Mouse (Mus musculus) yolk sac, embryonic 10.5 days (tissue): Measurements from ENCODE around the gene Hist1h2bc.
A peak's percentile ranks its signal among the peaks of the same experiment; 100 is the strongest.

Experiments
- DNase-seq: peaks from one replicate; pipeline ENCODE4 v3.0.0-alpha.2; 2017; ENCODE audit warnings: low spot score

Hist1h2bc gene

GRCm38 (mm10) chr13:23683755-23684281 lies at the start of gene Hist1h2bc, which contains the start of gene Hist1h2ac:
Hist1h2bc (plus strand) TSS chr13:23684199.
Hist1h2ac (minus strand) TSS chr13:23683948.
- DNase-seq, result peak; percentile 95

- no peak for DNase-seq
Observed at GRCm38 (mm10) chr13:23659636-23660366, 24.2 kb upstream of the Hist1h2bc start.

- no peak for DNase-seq
Observed at GRCm38 (mm10) chr13:23662536-23662935, 21.5 kb upstream of the Hist1h2bc start.

GRCm38 (mm10) chr13:23681990-23682582 lies 1.9 kb upstream of the Hist1h2bc start:
- DNase-seq, result peak; percentile 17

DNA sequence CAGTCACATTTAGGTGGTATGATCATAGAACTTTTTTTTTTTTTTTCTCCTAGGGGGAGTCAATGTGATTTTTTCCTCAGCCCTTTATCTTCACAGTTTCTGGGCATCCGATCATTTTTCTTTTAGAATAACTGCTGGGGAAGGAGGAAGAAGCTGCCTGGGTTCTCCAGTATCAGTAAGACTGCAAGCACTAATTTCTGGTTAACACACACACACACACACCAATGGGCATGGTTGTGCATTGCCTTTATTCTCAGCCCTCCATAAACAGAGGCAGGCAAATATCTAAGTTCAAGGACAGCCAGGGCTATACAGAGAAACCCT lies 1.4 kb upstream of the Hist1h2bc start:
- no peak for DNase-seq

- DNase-seq, result peak; percentile 42
Observed at GRCm38 (mm10) chr13:23682947-23683754, 848 bp upstream of the Hist1h2bc start.

DNA sequence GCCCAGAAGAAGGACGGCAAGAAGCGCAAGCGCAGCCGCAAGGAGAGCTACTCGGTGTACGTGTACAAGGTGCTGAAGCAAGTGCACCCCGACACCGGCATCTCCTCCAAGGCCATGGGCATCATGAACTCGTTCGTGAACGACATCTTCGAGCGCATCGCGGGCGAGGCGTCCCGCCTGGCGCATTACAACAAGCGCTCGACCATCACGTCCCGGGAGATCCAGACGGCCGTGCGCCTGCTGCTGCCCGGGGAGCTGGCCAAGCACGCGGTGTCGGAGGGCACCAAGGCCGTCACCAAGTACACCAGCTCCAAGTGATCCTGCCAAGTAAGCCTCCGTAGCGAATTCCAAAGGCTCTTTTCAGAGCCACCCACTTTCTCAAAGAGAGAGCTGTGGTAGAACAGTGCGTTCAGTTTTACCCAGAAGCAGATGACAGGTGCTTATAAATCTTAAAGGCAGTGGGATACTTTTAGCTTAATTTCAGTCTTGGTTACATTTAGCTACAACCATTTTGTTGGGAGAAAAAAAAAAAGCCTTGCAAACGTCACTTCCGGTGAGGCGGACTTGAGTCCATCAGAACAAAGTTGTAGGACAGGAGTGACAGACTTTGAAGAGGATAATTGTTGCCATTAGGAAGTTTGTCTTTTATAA lies 421 bp downstream of the Hist1h2bc start:
- DNase-seq, result peak; percentile 79

DNA sequence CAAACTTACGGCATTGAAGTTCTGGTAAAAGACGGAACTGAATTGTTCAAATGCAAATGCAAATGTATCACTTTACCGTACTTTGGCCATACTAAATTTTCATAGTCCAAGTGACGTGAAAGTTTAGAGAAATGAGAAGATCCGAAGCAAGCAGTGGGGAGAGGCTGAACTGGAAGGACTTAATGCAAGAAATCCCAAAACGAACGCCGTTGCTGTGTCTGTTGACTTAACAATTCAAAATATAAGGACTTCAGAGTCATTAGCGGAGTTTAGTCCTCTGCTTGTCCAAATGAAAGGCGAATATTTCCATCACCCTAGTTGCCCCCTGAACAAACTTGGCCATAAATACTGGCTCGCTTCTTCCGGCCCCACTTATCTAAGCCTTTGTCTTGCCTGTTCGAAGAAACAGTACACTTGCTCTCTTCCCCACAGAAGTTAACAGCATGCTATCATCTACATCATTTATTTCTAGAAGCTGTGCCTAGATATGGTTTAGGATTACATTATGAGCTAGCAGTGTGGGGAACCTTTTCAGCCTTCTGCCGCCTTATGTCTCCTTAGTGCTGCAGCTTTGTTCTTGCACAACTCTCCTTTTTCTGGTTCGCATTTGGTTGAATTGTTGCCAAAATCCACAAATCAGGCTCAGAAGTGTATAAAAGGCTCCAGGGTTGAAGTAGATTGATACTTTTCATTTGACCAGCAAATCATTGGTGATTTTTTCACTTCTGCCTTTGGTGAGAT lies 1.3 kb downstream of the Hist1h2bc start:
- DNase-seq, result peak; percentile 71

- no peak for DNase-seq
Observed at GRCm38 (mm10) chr13:23685966-23686365, 2.0 kb downstream of the Hist1h2bc start.

GRCm38 (mm10) chr13:23687181-23687580 lies 3.2 kb downstream of the Hist1h2bc start:
- DNase-seq, result no peak

DNA sequence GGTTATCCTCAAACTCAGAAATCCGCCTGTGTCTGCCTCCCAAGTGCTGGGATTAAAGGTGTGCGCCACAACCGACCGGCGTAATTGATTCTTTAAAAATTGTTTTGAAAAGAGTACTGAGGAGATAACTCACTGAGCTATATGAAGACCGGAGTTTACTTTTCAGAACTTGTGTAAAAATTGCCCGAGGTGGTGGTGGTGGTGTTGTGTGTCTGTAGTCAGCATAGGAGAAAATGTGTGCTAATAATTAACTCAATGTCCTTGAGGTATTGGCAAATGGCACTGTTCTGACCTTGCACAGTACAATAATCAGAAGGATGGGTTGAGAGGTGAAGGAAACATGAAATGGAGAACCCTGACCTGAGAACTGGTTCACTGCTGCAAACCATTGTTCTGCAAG lies 3.9 kb downstream of the Hist1h2bc start:
- peak; percentile 21 for DNase-seq

GRCm38 (mm10) chr13:23688956-23689355 lies 5.0 kb downstream of the Hist1h2bc start:
- no peak for DNase-seq

- no peak for DNase-seq
Observed at GRCm38 (mm10) chr13:23689459-23689858, 5.5 kb downstream of the Hist1h2bc start.

GRCm38 (mm10) chr13:23693856-23694440 lies 9.9 kb downstream of the Hist1h2bc start:
- DNase-seq, result no peak

DNA sequence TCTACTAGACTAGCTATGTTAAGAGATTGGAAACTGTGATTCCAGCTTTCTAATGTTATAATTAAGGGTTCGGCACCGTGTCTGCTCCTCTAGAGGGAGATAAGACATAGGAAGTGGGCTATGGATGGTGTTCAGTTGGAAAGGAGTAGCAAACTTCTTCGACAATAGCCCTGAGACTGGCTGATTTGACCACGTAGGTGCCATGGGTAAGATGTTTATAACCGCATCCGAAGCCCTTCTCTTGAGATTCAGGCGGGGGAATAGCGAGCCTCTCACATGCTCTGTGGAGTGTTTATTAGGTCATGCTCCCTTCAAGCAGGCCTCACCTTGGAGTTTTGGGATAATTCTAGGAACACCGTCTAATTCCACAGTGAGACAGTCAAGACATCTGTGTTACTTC lies 11.0 kb downstream of the Hist1h2bc start:
- DNase-seq, result peak; percentile 0

DNA sequence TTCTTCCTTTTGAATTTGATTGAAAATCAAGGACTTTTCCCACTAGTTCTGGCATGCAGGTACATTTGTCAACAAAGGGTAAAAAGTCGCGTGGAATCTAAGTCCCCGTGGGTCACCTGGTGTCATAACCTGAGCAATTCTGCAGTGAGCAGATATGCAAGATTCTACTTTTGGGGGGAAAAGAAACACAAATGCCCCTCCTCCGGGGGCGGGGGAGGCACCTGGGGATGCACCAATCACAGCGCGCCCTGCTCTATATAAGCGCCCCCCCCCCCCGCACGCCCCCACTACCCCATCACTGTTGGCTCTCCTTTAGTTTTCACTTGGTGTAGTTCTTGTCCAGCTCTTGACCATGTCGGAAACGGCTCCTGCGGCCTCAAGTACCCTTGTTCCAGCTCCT lies 11.5 kb downstream of the Hist1h2bc start, which contains the start of gene Hist1h1t:
Gene Hist1h1t (plus strand): TSS at position 301 of the 400 bp plus-strand sequence.
- no peak for DNase-seq

- peak; percentile 16 for DNase-seq
Observed at GRCm38 (mm10) chr13:23696061-23696474, 12.1 kb downstream of the Hist1h2bc start.

DNA sequence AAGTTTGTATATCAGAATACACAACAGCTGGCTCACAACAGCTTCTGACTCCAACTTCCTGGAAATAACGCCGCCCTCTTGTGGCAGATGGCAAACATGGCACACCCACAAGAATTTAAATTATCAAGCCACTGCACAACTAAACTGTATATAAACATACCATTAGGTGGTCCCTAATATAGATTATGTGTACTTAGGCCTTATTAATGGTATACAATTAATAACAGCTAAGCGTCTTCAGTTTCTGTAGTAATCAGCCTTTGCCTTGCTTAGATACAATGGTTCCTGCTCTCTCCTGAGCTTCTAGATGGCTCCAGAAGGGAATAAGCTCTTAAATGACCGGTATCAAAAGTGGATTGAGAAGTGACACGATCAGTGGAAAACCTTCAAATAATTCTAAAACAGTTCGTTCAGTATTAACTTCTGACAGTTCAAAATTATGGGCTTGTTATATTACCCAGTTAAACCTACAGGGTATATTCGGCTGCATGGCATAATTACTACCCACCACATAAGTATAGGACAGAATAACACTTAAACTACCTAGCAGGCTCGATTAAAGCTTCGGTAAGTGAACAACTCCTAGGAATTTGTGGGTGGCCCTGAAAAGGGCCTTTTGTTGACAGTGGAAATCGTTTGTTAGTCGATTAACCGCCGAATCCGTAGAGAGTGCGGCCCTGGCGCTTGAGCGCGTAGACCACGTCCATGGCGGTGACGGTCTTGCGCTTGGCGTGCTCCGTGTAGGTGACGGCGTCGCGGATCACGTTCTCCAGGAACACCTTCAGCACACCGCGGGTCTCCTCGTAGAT lies 13.7 kb downstream of the Hist1h2bc start:
- DNase-seq, result peak; percentile 73

DNA sequence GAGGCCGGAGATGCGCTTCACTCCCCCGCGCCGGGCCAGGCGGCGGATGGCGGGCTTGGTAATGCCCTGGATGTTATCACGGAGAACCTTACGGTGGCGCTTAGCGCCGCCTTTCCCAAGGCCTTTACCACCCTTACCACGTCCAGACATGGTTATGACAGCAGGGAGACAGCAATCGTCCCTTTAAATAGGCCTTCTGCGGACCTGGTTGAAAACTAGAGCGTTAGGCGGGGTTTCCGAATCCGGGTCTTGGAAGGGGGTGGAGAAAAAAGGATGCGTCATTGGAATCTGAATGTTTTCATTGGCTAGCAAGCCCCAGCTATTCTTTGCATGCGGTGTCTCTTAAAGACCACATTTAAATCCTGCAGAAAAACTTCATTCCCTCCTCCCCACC lies 14.3 kb downstream of the Hist1h2bc start, which contains the start of gene Hist1h4c:
Gene Hist1h4c (minus strand): TSS at position 155 of the 394 bp plus-strand sequence.
- DNase-seq, result peak; percentile 100

GRCm38 (mm10) chr13:23698996-23699395 lies 15.0 kb downstream of the Hist1h2bc start:
- DNase-seq, result peak; percentile 1
